Mouse (Mus musculus) MEL (cell line): ENCODE results near the gene 4930415L06Rik. TPM values are rescaled to one million over a fixed set of nuclear protein-coding genes. Genes with fewer than 3 reads are reported as not detected.

Experiments used
- DNase-seq: peaks from one replicate; pipeline ENCODE4 v3.0.0; 2011; ENCODE audit warnings: low read depth, low spot score
- H3K27ac ChIP-seq: 2 replicates; pipeline ENCODE4 v1.5.1; 2012; ENCODE audit warnings: low read depth, mild to moderate bottlenecking, control low read depth, low read length, moderate library complexity; ENCODE audit not compliant: control insufficient read depth
- H3K27me3 ChIP-seq, 2 experiments: fragments of 150-350 bp in 1 of 2; sonication (generic) in 1 of 2; 2 replicates each; pipeline ENCODE4 v1.6.1; 2012; ENCODE audit warnings: low read length in 2 of 2, mild to moderate bottlenecking in 2 of 2, improper control_type of control experiment in 1 of 2, moderate library complexity in 1 of 2; ENCODE audit not compliant: insufficient read depth in 2 of 2, control insufficient read depth in 1 of 2
- H3K36me3 ChIP-seq, 2 experiments: 2 replicates each; pipeline ENCODE4 v1.6.1; 2012 to 2014; ENCODE audit warnings: low read length in 2 of 2, improper control_type of control experiment in 1 of 2, inconsistent platforms in 1 of 2, mild to moderate bottlenecking in 1 of 2; ENCODE audit not compliant: insufficient read depth in 2 of 2, control insufficient read depth in 1 of 2
- H3K4me1 ChIP-seq, 2 experiments: fragments of 150-350 bp in 1 of 2; sonication (generic) in 1 of 2; 2 replicates each; pipeline ENCODE4 v1.6.1; 2012; ENCODE audit warnings: low read length in 2 of 2, improper control_type of control experiment in 1 of 2, mild to moderate bottlenecking in 1 of 2; ENCODE audit not compliant: insufficient read depth in 2 of 2, control insufficient read depth in 1 of 2
- H3K4me3 ChIP-seq, 2 experiments: fragments of 150-350 bp in 1 of 2; sonication (generic) in 1 of 2; 2 replicates each; pipeline ENCODE4 v1.5.1; 2012; ENCODE audit warnings: low read depth in 2 of 2, low read length in 2 of 2, mild to moderate bottlenecking in 2 of 2, moderate library complexity in 2 of 2, control low read depth in 1 of 2, improper control_type of control experiment in 1 of 2; ENCODE audit not compliant: control insufficient read depth in 1 of 2, insufficient read depth in 1 of 2
- H3K79me2 ChIP-seq: 2 replicates; pipeline ENCODE4 v1.6.1; 2012; ENCODE audit warnings: mild to moderate bottlenecking, low read length, moderate library complexity; ENCODE audit not compliant: control insufficient read depth, poor library complexity, insufficient read depth
- H3K9ac ChIP-seq: 2 replicates; pipeline ENCODE4 v1.6.1; 2012; ENCODE audit warnings: low read depth, mild to moderate bottlenecking, control low read depth, low read length, moderate library complexity; ENCODE audit not compliant: control insufficient read depth, poor library complexity, severe bottlenecking
- H3K9me3 ChIP-seq: fragments of 150-350 bp; sonication (generic); replicated peaks from 2 replicates; pipeline ENCODE4 v1.6.1; 2012; ENCODE audit warnings: mild to moderate bottlenecking, low read length, improper control_type of control experiment, moderate library complexity; ENCODE audit not compliant: insufficient read depth
- BHLHE40 ChIP-seq: IDR thresholded peaks from 2 replicates; pipeline ENCODE4 v1.6.1; 2012; ENCODE audit warnings: low read depth, mild to moderate bottlenecking, inconsistent platforms, low read length, improper control_type of control experiment, borderline replicate concordance
- E2F4 ChIP-seq: IDR thresholded peaks from 2 replicates; pipeline ENCODE4 v1.6.1; 2011; ENCODE audit warnings: low read depth, low read length, improper control_type of control experiment, borderline replicate concordance
- GABPA ChIP-seq: IDR thresholded peaks from 2 replicates; pipeline ENCODE4 v1.6.1; 2012; ENCODE audit warnings: low read depth, mild to moderate bottlenecking, inconsistent platforms, low read length, improper control_type of control experiment, moderate library complexity
- GATA1 ChIP-seq: IDR thresholded peaks from 2 replicates; pipeline ENCODE4 v1.6.1; 2011; ENCODE audit warnings: low read depth, low read length, improper control_type of control experiment
- JUND ChIP-seq: IDR thresholded peaks from 2 replicates; pipeline ENCODE4 v1.6.1; 2011; ENCODE audit warnings: low read depth, mild to moderate bottlenecking, improper control_type of control experiment, low read length
- KAT2A ChIP-seq: conservative IDR thresholded peaks from 2 replicates; pipeline ENCODE4 v1.6.1; 2012; ENCODE audit warnings: low read depth, low read length, improper control_type of control experiment, inconsistent platforms
- MAZ ChIP-seq: IDR thresholded peaks from 2 replicates; pipeline ENCODE4 v1.6.1; 2012; ENCODE audit warnings: low read depth, mild to moderate bottlenecking, inconsistent platforms, low read length, improper control_type of control experiment
- MEF2A ChIP-seq: IDR thresholded peaks from 2 replicates; pipeline ENCODE4 v1.6.1; 2014; ENCODE audit warnings: low read depth, mild to moderate bottlenecking, inconsistent platforms, low read length, improper control_type of control experiment; ENCODE audit not compliant: poor library complexity, insufficient replicate concordance, severe bottlenecking; ENCODE audit errors: extremely low read depth
- MYB ChIP-seq: IDR thresholded peaks from 2 replicates; pipeline ENCODE4 v1.6.1; 2011; ENCODE audit warnings: mild to moderate bottlenecking, low read depth, low read length, improper control_type of control experiment
- MYC ChIP-seq: IDR thresholded peaks from 2 replicates; pipeline ENCODE4 v1.6.1; 2011; ENCODE audit warnings: low read depth, mild to moderate bottlenecking, low read length, improper control_type of control experiment, moderate library complexity
- POLR2AphosphoS2 ChIP-seq: IDR thresholded peaks from 2 replicates; pipeline ENCODE4 v1.6.1; 2011; ENCODE audit warnings: low read length, improper control_type of control experiment
- RAD21 ChIP-seq: IDR thresholded peaks from 2 replicates; pipeline ENCODE4 v1.6.1; 2011; ENCODE audit warnings: mild to moderate bottlenecking, low read depth, low read length, improper control_type of control experiment
- RCOR1 ChIP-seq: IDR thresholded peaks from 2 replicates; pipeline ENCODE4 v1.6.1; 2012; ENCODE audit warnings: low read depth, mild to moderate bottlenecking, inconsistent platforms, low read length, improper control_type of control experiment
- SIN3A ChIP-seq: IDR thresholded peaks from 2 replicates; pipeline ENCODE4 v1.6.1; 2012; ENCODE audit warnings: low read length, improper control_type of control experiment, inconsistent platforms
- SMC3 ChIP-seq: IDR thresholded peaks from 2 replicates; pipeline ENCODE4 v1.6.1; 2011; ENCODE audit warnings: low read depth, low read length, improper control_type of control experiment
- TBP ChIP-seq: IDR thresholded peaks from 2 replicates; pipeline ENCODE4 v1.8.0; 2011; ENCODE audit warnings: low read depth, low read length, improper control_type of control experiment
- TCF12 ChIP-seq: IDR thresholded peaks from 2 replicates; pipeline ENCODE4 v1.6.1; 2014; ENCODE audit warnings: low read depth, mild to moderate bottlenecking, inconsistent platforms, low read length, improper control_type of control experiment, moderate library complexity
- USF1 ChIP-seq: IDR thresholded peaks from 2 replicates; pipeline ENCODE4 v1.6.1; 2014; ENCODE audit warnings: low read depth, mild to moderate bottlenecking, inconsistent platforms, low read length, improper control_type of control experiment, moderate library complexity
- ZKSCAN1 ChIP-seq: IDR thresholded peaks from 2 replicates; pipeline ENCODE4 v1.6.1; 2012; ENCODE audit warnings: low read depth, mild to moderate bottlenecking, inconsistent platforms, low read length, improper control_type of control experiment, moderate library complexity
- ZMIZ1 ChIP-seq: IDR thresholded peaks from 2 replicates; pipeline ENCODE4 v1.6.1; 2012; ENCODE audit warnings: low read depth, mild to moderate bottlenecking, inconsistent platforms, low read length, improper control_type of control experiment, moderate library complexity
- ZNF384 ChIP-seq: IDR thresholded peaks from 2 replicates; pipeline ENCODE4 v1.6.1; 2012; ENCODE audit warnings: low read depth, mild to moderate bottlenecking, inconsistent platforms, low read length, improper control_type of control experiment
- polyA plus RNA-seq, 2 experiments: library from polyadenylated mRNA; stranded (reverse) in 1 of 2; unstranded in 1 of 2; fragments of >175 nt in 1 of 2; fragments of >200 nt in 1 of 2; gene quantifications; 2 replicates each; pipeline versions ENCODE4 v1.2.1 to v1.2.4; 2012; ENCODE audit warnings: low replicate concordance in 2 of 2, low read depth in 1 of 2; ENCODE audit not compliant: insufficient read length in 2 of 2, insufficient read depth in 1 of 2, missing spikeins in 1 of 2
- total RNA-seq: library from RNA; depleted of rRNA; stranded (reverse); fragments of 300-350 nt; gene quantifications from 2 replicates; pipeline ENCODE4 v1.2.3, GENCODE M21; 2012; rRNA removed

Gene 4930415L06Rik
- total RNA-seq (not detected in 2 replicates), polyA plus RNA-seq (not detected)

DNA sequence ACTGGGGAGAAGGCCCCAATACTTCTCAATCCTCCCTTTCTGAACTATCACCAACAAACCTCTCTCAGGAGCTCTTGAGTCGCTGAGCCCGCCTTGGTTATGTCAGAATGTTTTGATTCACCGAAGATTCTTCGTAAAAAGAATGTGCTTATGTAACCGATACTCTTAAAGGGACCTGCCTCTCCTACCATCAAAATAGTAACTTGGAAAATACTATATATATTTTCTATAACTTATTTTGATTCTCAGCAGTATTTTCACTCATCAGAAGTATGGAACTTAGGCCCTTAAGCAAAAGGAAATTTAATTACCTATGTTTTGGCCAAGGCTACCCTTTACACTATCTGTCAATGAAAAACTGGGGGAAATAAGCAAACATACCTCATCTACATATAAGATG is at the start of gene 4930415L06Rik:
Gene 4930415L06Rik (minus strand): TSS at position 101 of the 400 bp plus-strand sequence.
- H3K36me3 ChIP-seq: no peaks in the 10 kb centered on the region

GRCm38 (mm10) chrX:89978621-89979020 is 46.0 kb upstream of the 4930415L06Rik start:
- TF ChIP-seq RAD21: no peak
- Histone ChIP-seq H3K9me3 (no peaks in the 10 kb centered on the region), H3K27me3 (no peaks in the 10 kb centered on the region), H3K9ac (no peak overlapping the region), H3K27ac (no peak overlapping the region), H3K4me1 (no peaks in the 10 kb centered on the region), H3K4me3 (no peak overlapping the region), H3K36me3 (no peaks in the 10 kb centered on the region), H3K79me2 (no peaks in the 10 kb centered on the region)
- DNase-seq: no peak

More for the DNA sequence above, at the start of gene 4930415L06Rik:
- no peak for TF ChIP-seq GABPA
- TF ChIP-seq SIN3A: no peak
- TF ChIP-seq MYB: no peak
- TF ChIP-seq MAZ: no peak
- no peak for TF ChIP-seq TBP
- TF ChIP-seq TCF12: no peak
- TF ChIP-seq E2F4: no peak
- no peak for TF ChIP-seq SMC3
- TF ChIP-seq ZNF384: no peak
- TF ChIP-seq POLR2AphosphoS2: no peak
- TF ChIP-seq ZMIZ1: no peak
- TF ChIP-seq ZKSCAN1: no peak
- no peak for TF ChIP-seq JUND
- TF ChIP-seq GATA1: no peak
- TF ChIP-seq USF1: no peak
- TF ChIP-seq MYC: no peak
- no peaks in the 10 kb centered on the region for H3K27me3 ChIP-seq
- H3K4me3 ChIP-seq: no peak within 1 kb of the TSS
- DNase-seq: no peak
- H3K79me2 ChIP-seq: no peaks in the 10 kb centered on the region
- H3K9me3 ChIP-seq: no peaks in the 10 kb centered on the region
- no peak within 1 kb of the TSS for H3K9ac ChIP-seq
- H3K27ac ChIP-seq: no peak within 1 kb of the TSS
- H3K4me1 ChIP-seq: no peaks in the 10 kb centered on the region

DNA sequence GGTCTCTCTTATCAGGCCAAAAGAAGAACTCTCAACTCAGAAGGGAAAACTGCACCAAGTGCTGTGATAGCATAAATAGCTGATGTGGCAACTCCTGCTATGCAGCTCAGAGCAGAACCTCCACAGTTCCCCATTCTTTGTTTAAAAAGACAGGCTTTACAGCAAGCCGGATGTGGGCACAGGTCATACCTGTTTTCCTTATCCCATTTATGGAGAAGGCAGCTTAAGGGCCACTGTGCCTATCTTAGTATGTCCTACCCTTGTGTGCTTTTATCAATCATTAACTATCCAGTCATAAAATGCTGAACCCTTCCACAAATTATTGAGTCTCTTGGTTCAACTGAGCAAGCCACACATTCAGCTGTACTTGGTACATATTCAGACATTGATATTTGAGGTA is 27.8 kb downstream of the 4930415L06Rik start:
- Histone ChIP-seq H3K36me3 (no peaks in the 10 kb centered on the region), H3K27me3 (no peaks in the 10 kb centered on the region), H3K4me1 (no peaks in the 10 kb centered on the region), H3K9me3 (no peaks in the 10 kb centered on the region), H3K9ac (no peak overlapping the region), H3K27ac (no peak overlapping the region), H3K79me2 (no peaks in the 10 kb centered on the region), H3K4me3 (no peak overlapping the region)
- no peak for DNase-seq
- TF ChIP-seq JUND (no peak), RAD21 (no peak), BHLHE40 (no peak), MEF2A (no peak), ZKSCAN1 (no peak), RCOR1 (no peak), TBP (no peak), KAT2A (no peak)
